Mouse (Mus musculus) ovary, postnatal 10 days (tissue): ENCODE data around the gene Foxp4.

Experiments used
- DNase-seq: peaks from one replicate; pipeline ENCODE4 v3.0.0; 2022; ENCODE audit warnings: low spot score

The Foxp4 gene

GRCm38 (mm10) chr17:47929431-47929830 is 5.0 kb upstream of the Foxp4 start:
- no peak for DNase-seq

GRCm38 (mm10) chr17:47925988-47926387 is 1.5 kb upstream of the Foxp4 start:
- no peak for DNase-seq

GRCm38 (mm10) chr17:47925340-47925926 is 988 bp upstream of the Foxp4 start:
- no peak for DNase-seq

GRCm38 (mm10) chr17:47923678-47924382 is 615 bp downstream of the Foxp4 start:
- peak; percentile 41 for DNase-seq

- peak; percentile 25 for DNase-seq
Observed at GRCm38 (mm10) chr17:47923011-47923677, 1.3 kb downstream of the Foxp4 start.

GRCm38 (mm10) chr17:47922579-47922978 is 1.9 kb downstream of the Foxp4 start:
- no peak for DNase-seq

- no peak for DNase-seq
Observed at GRCm38 (mm10) chr17:47922116-47922515, 2.3 kb downstream of the Foxp4 start.

GRCm38 (mm10) chr17:47921136-47921665 is 3.2 kb downstream of the Foxp4 start:
- DNase-seq: no peak

GRCm38 (mm10) chr17:47919826-47920225 is 4.6 kb downstream of the Foxp4 start:
- DNase-seq: no peak

GRCm38 (mm10) chr17:47917907-47918306 is 6.5 kb downstream of the Foxp4 start:
- DNase-seq: no peak

GRCm38 (mm10) chr17:47917212-47917611 is 7.2 kb downstream of the Foxp4 start:
- DNase-seq: no peak

GRCm38 (mm10) chr17:47914676-47915219 is 9.7 kb downstream of the Foxp4 start:
- DNase-seq: no peak

GRCm38 (mm10) chr17:47909091-47910001 is 15.1 kb downstream of the Foxp4 start:
- DNase-seq: no peak

GRCm38 (mm10) chr17:47908079-47908478 is 16.4 kb downstream of the Foxp4 start:
- DNase-seq: no peak

GRCm38 (mm10) chr17:47907366-47907920 is 17.0 kb downstream of the Foxp4 start:
- DNase-seq: no peak

- DNase-seq: no peak
Observed at GRCm38 (mm10) chr17:47903846-47904680, 20.4 kb downstream of the Foxp4 start.

GRCm38 (mm10) chr17:47901782-47902181 is 22.7 kb downstream of the Foxp4 start:
- no peak for DNase-seq

- DNase-seq: no peak
Observed at GRCm38 (mm10) chr17:47900716-47901115, 23.7 kb downstream of the Foxp4 start.

- no peak for DNase-seq
Observed at GRCm38 (mm10) chr17:47899156-47899555, 25.3 kb downstream of the Foxp4 start.
